Mouse (Mus musculus) kidney, adult 2 months (tissue): ENCODE measurements at regions not wholly inside any gene's neighbourhood (a gene's known extent, or its start where the extent isn't known, plus 50 kb on each side); places are given as distances from the start of the nearest gene placed in this dataset.

Source experiments
- CTCF ChIP-seq: fragments of 200-500 bp; conservative IDR thresholded peaks from 2 replicates; pipeline ENCODE4 v1.5.1; 2011; ENCODE audit warnings: low read depth, mild to moderate bottlenecking, control low read depth, low read length, moderate library complexity, mixed read lengths; ENCODE audit not compliant: insufficient read depth, insufficient read length
- POLR2A ChIP-seq: fragments of 200-500 bp; IDR thresholded peaks from one replicate; pipeline ENCODE4 v1.6.1; 2011; ENCODE audit warnings: low read depth, low read length, control low read depth

DNA sequence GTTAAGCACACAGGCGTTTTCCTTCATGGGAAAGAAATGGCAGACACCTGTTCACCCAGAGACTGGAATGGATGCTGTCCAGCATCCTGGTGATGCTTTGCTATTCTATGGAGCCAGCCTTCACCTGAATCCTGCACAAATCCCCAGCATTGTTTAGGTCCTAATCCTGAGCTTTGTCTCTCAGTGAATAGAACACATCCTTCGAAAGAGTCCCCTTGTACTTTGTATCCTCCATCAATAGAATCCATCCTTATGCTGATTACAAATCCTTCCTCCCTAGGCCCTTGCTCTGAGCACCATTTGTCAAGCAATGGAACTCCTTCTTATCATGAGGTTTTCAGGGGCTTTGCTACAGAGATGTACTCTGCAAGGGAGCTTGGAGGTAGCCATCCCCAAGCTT is 292.1 kb downstream of the Rwdd3 start:
- TF ChIP-seq CTCF (no peak), POLR2A (no peak)
